Mouse (Mus musculus): ENCODE measurements around the gene Spo11. TPM values are rescaled to one million over a fixed set of nuclear protein-coding genes. Genes with fewer than 3 reads are reported as not detected.

Gene Spo11
- total and polyA plus RNA-seq, 2 experiments: under 0.01 TPM; not detected in 1

DNA sequence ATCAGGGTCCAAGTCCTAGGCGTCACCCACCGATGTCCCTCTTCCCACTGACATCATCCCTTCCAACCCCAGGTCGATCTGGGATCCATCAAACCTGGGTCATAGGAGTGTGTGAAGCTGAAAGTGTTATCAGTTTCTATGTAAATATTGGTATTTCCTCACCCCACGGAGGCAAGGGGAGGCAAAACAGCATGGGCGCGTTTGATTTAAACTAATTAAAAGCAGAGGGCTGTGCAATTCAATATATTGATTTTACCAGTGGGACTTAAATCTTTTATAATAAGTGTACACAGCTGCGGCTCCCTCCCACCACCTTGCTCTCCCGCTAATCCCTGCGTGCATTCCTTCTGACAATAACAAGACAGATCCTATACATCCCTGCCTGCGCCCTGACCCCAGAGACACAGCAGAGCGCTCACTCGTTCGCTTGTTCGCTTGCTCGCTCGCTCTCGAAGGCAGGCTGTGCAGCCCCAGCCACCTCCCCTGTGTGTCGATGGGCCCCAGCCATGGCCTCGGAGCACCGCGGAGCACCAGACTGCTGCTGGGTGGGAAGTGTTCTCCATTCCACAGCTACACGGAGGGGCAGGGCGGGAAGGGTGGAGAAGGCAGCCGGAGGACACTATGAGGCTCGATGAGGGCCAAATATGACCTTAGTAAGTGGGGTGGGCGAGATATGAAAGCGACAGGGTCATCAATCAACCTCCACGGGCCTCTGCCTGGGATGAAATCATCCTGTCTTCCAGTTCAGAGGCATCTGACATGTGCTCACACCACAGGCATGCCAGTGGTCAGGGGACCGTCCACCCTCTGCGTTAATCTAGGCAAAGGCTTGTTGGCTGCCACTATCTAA, 42.4 kb upstream of the Spo11 start:
- peak; percentile 25 for DNase-seq (ENCODE audit: extremely low read depth, low read depth, low spot score)
- 27% methylated on average over 30 of the region's 30 CpGs for WGBS
- H3K27me3 ChIP-seq (ENCODE audit: control insufficient read depth, insufficient read depth, low read length): peaks cover 8% of the 10 kb centered on the region
- H3K4me3 ChIP-seq (ENCODE audit: insufficient read depth, low read depth, low read length): no peak overlapping the region
- H3K36me3 ChIP-seq (ENCODE audit: control insufficient read depth, insufficient read depth, low read length): no peaks in the 10 kb centered on the region
- H3K27ac ChIP-seq (replicated peaks; ENCODE audit: insufficient read depth, low read depth, low read length): no peak overlapping the region
- H3K9ac ChIP-seq (ENCODE audit: low read depth, low read length): no peak overlapping the region
- no peaks in the 10 kb centered on the region for H3K79me2 ChIP-seq (ENCODE audit: control insufficient read depth, insufficient read depth, low read length)
- TF ChIP-seq POLR2A (IDR thresholded peaks at IDR 0.05; ENCODE audit: extremely low read depth, insufficient read depth, low read length) (no peak), CTCF (IDR thresholded peaks at IDR 0.05; ENCODE audit: low read depth, low read length) (no peak)
- H3K4me1 ChIP-seq (ENCODE audit: control insufficient read depth, insufficient read depth, low read length): 0 out of 2 replicates have a peak, but pooled peaks cover 3% of the 10 kb centered on the region

DNA sequence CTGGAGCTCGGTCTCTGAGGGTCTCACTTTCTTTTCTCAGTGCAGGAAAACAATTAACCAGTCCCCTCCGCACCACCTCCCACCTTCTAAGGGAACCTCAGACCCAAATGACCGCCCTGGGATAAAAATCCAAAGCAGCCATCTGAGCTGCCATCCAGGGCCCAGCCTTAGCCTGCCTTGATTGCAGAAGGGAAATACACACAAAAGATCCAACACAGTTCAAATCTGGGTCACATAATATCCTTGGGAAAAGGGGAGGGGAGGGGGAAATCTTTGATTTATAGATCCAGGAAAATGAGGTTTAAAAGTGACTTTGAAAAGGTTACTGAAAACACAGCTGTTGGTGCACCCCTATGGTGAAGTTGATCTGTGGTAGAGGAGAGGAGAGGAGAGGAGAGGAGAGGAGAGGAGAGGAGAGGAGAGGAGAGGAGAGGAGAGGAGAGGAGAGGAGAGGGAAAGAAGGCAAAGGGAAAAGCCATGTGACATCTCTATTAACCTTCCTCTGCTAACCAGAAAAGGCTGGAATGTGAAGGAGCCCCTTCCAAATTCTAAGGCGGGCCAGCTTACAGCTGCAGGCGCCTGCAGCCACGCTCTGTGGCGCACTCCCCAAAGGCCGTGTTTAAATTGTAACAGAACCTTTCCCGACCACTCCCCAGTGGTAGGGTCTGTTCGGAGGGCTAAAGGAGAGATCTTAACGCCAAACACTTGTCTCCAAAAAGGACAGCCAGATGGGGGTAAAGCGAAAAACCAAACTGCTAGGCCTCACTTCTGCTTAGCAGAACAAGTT, 41.5 kb upstream of the Spo11 start:
- H3K27me3 ChIP-seq (ENCODE audit: control insufficient read depth, insufficient read depth, low read length): peaks cover 8% of the 10 kb centered on the region

DNA sequence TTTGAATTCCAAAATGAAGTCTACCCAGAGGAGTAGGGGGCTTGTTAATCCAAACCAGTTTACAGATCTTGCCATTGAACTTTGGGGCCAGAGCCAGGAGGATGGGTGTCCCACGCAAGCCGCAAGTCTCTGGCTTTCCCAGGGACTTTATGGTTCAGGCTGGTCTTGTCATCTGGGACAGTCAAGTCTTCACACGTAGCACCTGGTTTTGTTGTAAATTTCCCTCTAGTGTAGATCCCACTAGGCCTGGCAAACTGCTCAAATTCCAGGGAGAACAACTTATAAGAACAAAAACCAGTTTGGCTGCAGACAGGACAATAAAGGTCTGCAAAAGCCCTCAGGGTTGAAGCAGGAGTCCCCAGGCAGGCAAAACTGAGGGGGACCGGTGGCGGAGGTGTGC, 40.7 kb upstream of the Spo11 start:
- 0 out of 2 replicates have a peak, but pooled peaks cover 3% of the 10 kb centered on the region for H3K4me1 ChIP-seq (ENCODE audit: control insufficient read depth, insufficient read depth, low read length)
- DNase-seq (ENCODE audit: extremely low read depth, low read depth, low spot score): no peak
- H3K79me2 ChIP-seq (ENCODE audit: control insufficient read depth, insufficient read depth, low read length): no peaks in the 10 kb centered on the region
- H3K9ac ChIP-seq (ENCODE audit: low read depth, low read length): no peak overlapping the region
- H3K27ac ChIP-seq (replicated peaks; ENCODE audit: insufficient read depth, low read depth, low read length): no peak overlapping the region
- 88% methylated on average over 5 of the region's 5 CpGs for WGBS
- H3K4me3 ChIP-seq (ENCODE audit: insufficient read depth, low read depth, low read length): no peak overlapping the region
- peaks cover 8% of the 10 kb centered on the region for H3K27me3 ChIP-seq (ENCODE audit: control insufficient read depth, insufficient read depth, low read length)
- TF ChIP-seq POLR2A (IDR thresholded peaks at IDR 0.05; ENCODE audit: extremely low read depth, insufficient read depth, low read length) (no peak), CTCF (IDR thresholded peaks at IDR 0.05; ENCODE audit: low read depth, low read length) (no peak)
- no peaks in the 10 kb centered on the region for H3K36me3 ChIP-seq (ENCODE audit: control insufficient read depth, insufficient read depth, low read length)

More for the DNA sequence above, 41.5 kb upstream of the Spo11 start:
- H3K4me1 ChIP-seq (ENCODE audit: control insufficient read depth, insufficient read depth, low read length): 0 out of 2 replicates have a peak, but pooled peaks cover 3% of the 10 kb centered on the region
- H3K4me3 ChIP-seq (ENCODE audit: insufficient read depth, low read depth, low read length): no peak overlapping the region
- H3K9ac ChIP-seq (ENCODE audit: low read depth, low read length): no peak overlapping the region
- no peaks in the 10 kb centered on the region for H3K79me2 ChIP-seq (ENCODE audit: control insufficient read depth, insufficient read depth, low read length)
- no peak for DNase-seq (ENCODE audit: extremely low read depth, low read depth, low spot score)
- TF ChIP-seq POLR2A (IDR thresholded peaks at IDR 0.05; ENCODE audit: extremely low read depth, insufficient read depth, low read length) (no peak), CTCF (IDR thresholded peaks at IDR 0.05; ENCODE audit: low read depth, low read length) (no peak)
- no peak overlapping the region for H3K27ac ChIP-seq (replicated peaks; ENCODE audit: insufficient read depth, low read depth, low read length)
- H3K36me3 ChIP-seq (ENCODE audit: control insufficient read depth, insufficient read depth, low read length): no peaks in the 10 kb centered on the region
- 92% methylated on average over 12 of the region's 12 CpGs for WGBS

DNA sequence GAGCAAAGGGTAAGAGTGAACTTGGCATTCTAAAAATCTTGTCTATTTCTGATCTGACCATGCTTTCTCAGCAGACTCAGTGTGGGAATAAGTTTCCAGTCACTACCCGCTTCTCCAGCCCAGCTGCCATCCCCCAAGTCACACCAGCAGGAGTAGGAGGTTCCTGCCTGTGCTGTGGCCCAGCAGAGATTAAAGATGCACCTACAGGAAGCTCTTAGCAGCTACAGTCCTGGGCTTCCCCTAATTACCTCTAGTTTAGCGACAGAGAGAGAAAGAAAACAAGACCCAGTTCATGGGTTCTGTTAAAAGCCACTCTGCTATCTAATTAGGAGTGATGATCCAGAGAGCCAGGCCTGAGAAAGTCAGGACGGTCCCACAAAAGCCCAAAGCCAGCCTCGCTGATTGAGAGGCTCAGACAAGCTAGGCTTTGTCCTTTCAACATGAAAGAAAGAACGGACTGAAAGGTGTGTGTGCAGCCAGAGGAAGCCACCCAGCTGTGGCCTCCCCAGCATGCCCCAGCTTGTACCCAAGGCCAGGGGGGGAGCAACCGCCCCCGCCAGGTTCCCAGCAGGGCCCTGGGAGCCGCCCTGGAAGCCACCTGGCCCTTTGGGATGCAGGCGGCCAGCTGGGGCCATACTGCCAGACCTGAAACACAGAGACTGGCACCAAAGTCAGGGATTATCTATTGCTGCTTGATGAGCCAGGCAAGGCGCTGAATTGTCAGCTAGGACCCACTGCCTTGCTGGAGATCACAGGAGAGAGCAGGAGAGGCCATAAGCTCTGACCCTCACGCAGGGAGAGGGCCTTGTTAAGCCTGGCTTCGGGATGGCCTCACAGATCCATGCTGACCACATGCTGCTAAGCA, 39.9 kb upstream of the Spo11 start:
- Histone ChIP-seq H3K36me3 (ENCODE audit: control insufficient read depth, insufficient read depth, low read length) (no peaks in the 10 kb centered on the region), H3K27ac (replicated peaks; ENCODE audit: insufficient read depth, low read depth, low read length) (no peak overlapping the region), H3K79me2 (ENCODE audit: control insufficient read depth, insufficient read depth, low read length) (no peaks in the 10 kb centered on the region), H3K9ac (ENCODE audit: low read depth, low read length) (no peak overlapping the region), H3K27me3 (ENCODE audit: control insufficient read depth, insufficient read depth, low read length) (peaks cover 8% of the 10 kb centered on the region), H3K4me3 (ENCODE audit: insufficient read depth, low read depth, low read length) (no peak overlapping the region), H3K4me1 (ENCODE audit: control insufficient read depth, insufficient read depth, low read length) (0 out of 2 replicates have a peak, but pooled peaks cover 3% of the 10 kb centered on the region)
- WGBS: 73% methylated on average over 12 of the region's 12 CpGs
- TF ChIP-seq CTCF (IDR thresholded peaks at IDR 0.05; ENCODE audit: low read depth, low read length) (no peak), POLR2A (IDR thresholded peaks at IDR 0.05; ENCODE audit: extremely low read depth, insufficient read depth, low read length) (no peak)
- DNase-seq (ENCODE audit: extremely low read depth, low read depth, low spot score): no peak
